Mouse (Mus musculus): ENCODE measurements at regions not wholly inside any gene's neighbourhood (a gene's known extent, or its start where the extent isn't known, plus 50 kb on each side); places are given as distances from the start of the nearest gene placed in this dataset.
A peak's percentile ranks its signal among the peaks of the same experiment; 100 is the strongest.

- no peaks in the 10 kb centered on the region for H3K27me3 ChIP-seq
- H3K4me2 ChIP-seq: no peak overlapping the region
- no peak for ATAC-seq (ENCODE audit: insufficient number of reproducible peaks, insufficient read depth, low FRiP score, low TSS enrichment, low read depth)
- peak overlapping the region; percentile 30 for H3K27ac ChIP-seq
- no peak overlapping the region for H3K4me3 ChIP-seq
- H3K9me3 ChIP-seq: no peaks in the 10 kb centered on the region
- 27% methylated on average over 12 of the region's 12 CpGs for WGBS
- H3K4me1 ChIP-seq: peaks cover 59% of the 10 kb centered on the region
- H3K9ac ChIP-seq: peak overlapping the region; percentile 41; the same call in 1 of the 2 replicates
- no peaks in the 10 kb centered on the region for H3K36me3 ChIP-seq
These were observed 214.4 kb downstream of the Zfp36l1 start for GRCm38 (mm10) chr12:79898198-79898930.

DNA sequence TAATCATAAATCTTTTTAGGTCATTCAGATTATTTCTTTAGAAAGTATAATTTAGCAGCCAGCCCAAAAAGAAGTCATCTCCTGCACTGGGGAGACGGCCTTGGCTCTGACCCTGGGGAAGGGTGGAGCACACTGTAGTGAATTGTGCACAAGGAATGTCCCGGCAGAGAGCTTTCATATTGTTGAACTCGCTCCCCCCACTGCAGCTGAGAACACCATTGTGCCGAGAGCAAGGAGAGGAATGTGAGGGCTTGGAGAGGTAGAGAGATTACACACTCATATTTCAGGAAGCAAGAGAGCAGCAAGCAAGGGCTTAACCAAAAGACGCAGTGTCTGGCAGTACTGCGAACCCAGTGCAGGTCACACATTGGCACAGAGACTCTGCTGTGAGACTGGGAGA is 216.8 kb downstream of the Zfp36l1 start:
- Histone ChIP-seq H3K4me3 (no peak overlapping the region), H3K4me1 (peaks cover 49% of the 10 kb centered on the region), H3K27ac (peak overlapping the region; percentile 56), H3K9me3 (no peaks in the 10 kb centered on the region), H3K27me3 (no peaks in the 10 kb centered on the region), H3K9ac (no peak overlapping the region), H3K36me3 (no peaks in the 10 kb centered on the region), H3K4me2 (no peak overlapping the region)
- ATAC-seq (ENCODE audit: insufficient number of reproducible peaks, insufficient read depth, low FRiP score, low TSS enrichment, low read depth): no peak
- 19% methylated on average over 6 of the region's 6 CpGs for WGBS

DNA sequence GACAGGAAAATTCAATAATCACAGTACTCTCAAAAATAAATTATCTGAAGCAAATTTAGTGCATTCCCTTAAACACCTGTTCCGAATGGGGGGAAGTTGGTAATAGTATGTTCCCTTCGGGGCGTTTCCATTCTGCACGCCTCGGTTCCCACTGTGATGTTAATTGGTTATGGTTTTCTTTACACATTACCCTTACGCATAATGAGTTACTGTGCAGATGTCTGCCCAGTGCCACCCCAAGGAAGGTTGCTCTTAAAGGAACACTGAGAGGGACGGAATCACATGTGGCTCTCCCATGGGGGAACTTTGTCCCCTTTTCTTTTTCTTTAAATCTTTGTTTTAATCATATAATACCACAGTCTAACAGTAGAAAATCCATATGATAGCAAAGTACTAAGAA is 217.5 kb downstream of the Zfp36l1 start:
- no peak for ATAC-seq (ENCODE audit: insufficient number of reproducible peaks, insufficient read depth, low FRiP score, low TSS enrichment, low read depth)
- Histone ChIP-seq H3K36me3 (no peaks in the 10 kb centered on the region), H3K4me1 (peaks cover 51% of the 10 kb centered on the region), H3K9ac (no peak overlapping the region), H3K9me3 (no peaks in the 10 kb centered on the region), H3K27ac (no peak overlapping the region), H3K27me3 (no peaks in the 10 kb centered on the region), H3K4me2 (no peak overlapping the region), H3K4me3 (no peak overlapping the region)
- 23% methylated on average over 7 of the region's 7 CpGs for WGBS

DNA sequence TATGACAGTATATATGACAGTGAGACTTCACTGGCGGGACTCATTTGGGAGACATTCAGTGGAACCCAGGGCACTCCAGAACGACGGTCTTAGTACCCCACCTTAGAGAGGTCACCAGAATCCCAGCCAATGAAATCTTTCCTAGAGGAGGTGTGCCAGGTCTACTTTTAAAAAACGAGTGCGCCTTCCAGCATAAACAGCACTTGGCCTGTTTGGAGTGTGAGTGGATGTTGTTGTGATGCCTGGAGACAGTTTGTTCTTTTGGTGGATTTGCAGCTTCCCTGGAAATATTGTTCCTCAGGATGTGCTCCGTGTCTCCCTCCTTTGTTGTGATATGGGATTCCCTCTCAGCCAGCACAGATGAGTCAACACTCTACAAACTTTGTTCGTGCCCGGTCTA is 219.9 kb downstream of the Zfp36l1 start:
- Histone ChIP-seq H3K4me1 (peaks cover 47% of the 10 kb centered on the region), H3K9me3 (no peaks in the 10 kb centered on the region), H3K36me3 (no peaks in the 10 kb centered on the region), H3K27me3 (no peaks in the 10 kb centered on the region), H3K9ac (no peak overlapping the region), H3K4me2 (no peak overlapping the region), H3K27ac (no peak overlapping the region), H3K4me3 (no peak overlapping the region)
- 88% methylated on average over 8 of the region's 8 CpGs for WGBS
- no peak for ATAC-seq (ENCODE audit: insufficient number of reproducible peaks, insufficient read depth, low FRiP score, low TSS enrichment, low read depth)

DNA sequence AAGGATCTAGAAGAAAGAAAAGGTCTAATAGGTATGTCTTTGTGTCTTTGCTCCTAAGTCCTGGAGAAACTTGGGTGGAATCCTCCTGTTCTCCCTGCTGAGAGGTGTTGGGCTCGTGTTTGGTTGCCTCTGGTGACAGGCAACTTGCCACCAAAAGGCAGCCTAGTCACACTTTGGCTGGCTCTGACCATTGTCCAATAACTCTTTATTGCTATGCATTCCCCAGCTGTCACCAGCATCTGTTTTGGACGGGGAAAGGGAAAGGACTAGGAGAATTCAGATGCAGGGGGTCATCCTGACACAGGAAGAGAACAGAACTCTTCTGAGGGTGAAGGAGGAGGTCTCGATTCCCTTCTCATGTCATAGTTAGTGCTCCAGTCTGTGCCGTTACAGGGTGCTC is 220.9 kb downstream of the Zfp36l1 start:
- ATAC-seq (ENCODE audit: insufficient number of reproducible peaks, insufficient read depth, low FRiP score, low TSS enrichment, low read depth): no peak
- H3K9ac ChIP-seq: no peak overlapping the region
- whole genome bisulfite sequencing: 77% methylated on average over 4 of the region's 4 CpGs

GRCm38 (mm10) chr12:79890887-79891286 is 221.9 kb downstream of the Zfp36l1 start:
- H3K9ac ChIP-seq: no peak overlapping the region
- peak overlapping the region; percentile 81 for H3K27ac ChIP-seq
- ATAC-seq (ENCODE audit: insufficient number of reproducible peaks, insufficient read depth, low FRiP score, low TSS enrichment, low read depth): peak; percentile 33; the same call in 1 of the 2 replicates
- no peak overlapping the region for H3K4me2 ChIP-seq
- H3K27me3 ChIP-seq: no peaks in the 10 kb centered on the region
- no peak overlapping the region for H3K4me3 ChIP-seq
- H3K9me3 ChIP-seq: no peaks in the 10 kb centered on the region
- peaks cover 51% of the 10 kb centered on the region for H3K4me1 ChIP-seq
- 16% methylated on average over 4 of the region's 4 CpGs for WGBS
- no peaks in the 10 kb centered on the region for H3K36me3 ChIP-seq

More for the DNA sequence above, 220.9 kb downstream of the Zfp36l1 start:
- H3K36me3 ChIP-seq: no peaks in the 10 kb centered on the region
- H3K27ac ChIP-seq: no peak overlapping the region
- peaks cover 50% of the 10 kb centered on the region for H3K4me1 ChIP-seq
- H3K9me3 ChIP-seq: no peaks in the 10 kb centered on the region
- no peaks in the 10 kb centered on the region for H3K27me3 ChIP-seq
- no peak overlapping the region for H3K4me3 ChIP-seq
- H3K4me2 ChIP-seq: no peak overlapping the region

GRCm38 (mm10) chr12:79890291-79890690 is 222.5 kb downstream of the Zfp36l1 start:
- Histone ChIP-seq H3K27ac (peak overlapping the region; percentile 81), H3K4me2 (no peak overlapping the region), H3K36me3 (no peaks in the 10 kb centered on the region), H3K4me3 (no peak overlapping the region), H3K27me3 (no peaks in the 10 kb centered on the region), H3K9me3 (no peaks in the 10 kb centered on the region), H3K4me1 (peaks cover 48% of the 10 kb centered on the region), H3K9ac (no peak overlapping the region)
- no peak for ATAC-seq (ENCODE audit: insufficient number of reproducible peaks, insufficient read depth, low FRiP score, low TSS enrichment, low read depth)
- 82% methylated on average over 7 of the region's 7 CpGs for WGBS

- H3K4me1 ChIP-seq: peaks cover 41% of the 10 kb centered on the region
- no peak overlapping the region for H3K9ac ChIP-seq
- ATAC-seq (ENCODE audit: insufficient number of reproducible peaks, insufficient read depth, low FRiP score, low TSS enrichment, low read depth): no peak
- WGBS: 91% methylated on average over 4 of the region's 4 CpGs
- H3K4me2 ChIP-seq: no peak overlapping the region
- no peaks in the 10 kb centered on the region for H3K36me3 ChIP-seq
- H3K27ac ChIP-seq: no peak overlapping the region
- no peak overlapping the region for H3K4me3 ChIP-seq
- H3K27me3 ChIP-seq: no peaks in the 10 kb centered on the region
- H3K9me3 ChIP-seq: no peaks in the 10 kb centered on the region
These were observed 224.0 kb downstream of the Zfp36l1 start for GRCm38 (mm10) chr12:79888812-79889211.

GRCm38 (mm10) chr12:79888086-79888485 is 224.7 kb downstream of the Zfp36l1 start:
- WGBS: 80% methylated on average over 4 of the region's 4 CpGs
- H3K4me3 ChIP-seq: no peak overlapping the region
- H3K36me3 ChIP-seq: no peaks in the 10 kb centered on the region
- H3K9me3 ChIP-seq: no peaks in the 10 kb centered on the region
- H3K27me3 ChIP-seq: no peaks in the 10 kb centered on the region
- ATAC-seq (ENCODE audit: insufficient number of reproducible peaks, insufficient read depth, low FRiP score, low TSS enrichment, low read depth): no peak
- peaks cover 41% of the 10 kb centered on the region for H3K4me1 ChIP-seq
- no peak overlapping the region for H3K9ac ChIP-seq
- no peak overlapping the region for H3K4me2 ChIP-seq
- H3K27ac ChIP-seq: peak overlapping the region; percentile 78

DNA sequence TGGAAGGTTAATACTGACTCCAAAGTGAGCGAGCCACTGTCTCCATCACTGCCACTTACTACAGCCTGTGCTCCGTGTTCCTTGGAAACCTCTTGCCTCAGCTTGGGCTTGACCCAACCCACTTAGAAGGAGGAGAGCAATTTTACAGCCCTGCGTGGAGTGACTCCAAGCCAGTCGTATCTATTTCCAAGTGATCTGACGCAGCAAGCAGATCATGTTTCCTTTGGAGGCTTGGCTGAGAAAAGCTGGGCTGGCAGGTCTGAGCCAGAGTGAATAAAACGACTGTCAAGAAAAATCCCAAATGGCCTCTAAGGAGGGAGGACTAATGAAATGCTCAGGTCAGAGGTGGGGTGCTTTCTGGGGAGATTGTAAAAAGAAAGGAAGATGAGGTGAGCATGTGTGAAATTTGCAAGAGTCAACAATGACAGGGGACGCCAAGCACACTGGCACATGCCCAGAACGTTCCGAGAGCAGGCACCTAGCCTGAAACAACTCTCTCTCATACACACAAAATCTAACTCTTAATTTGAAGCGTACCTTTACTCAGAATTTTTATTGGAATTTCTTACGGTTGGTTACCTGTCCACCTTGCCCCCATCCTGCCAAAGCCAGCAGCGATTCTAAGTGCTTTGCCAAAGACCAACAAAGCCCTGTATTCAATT is 225.5 kb downstream of the Zfp36l1 start:
- Histone ChIP-seq H3K27me3 (no peaks in the 10 kb centered on the region), H3K9me3 (no peaks in the 10 kb centered on the region), H3K27ac (peak overlapping the region; percentile 78), H3K9ac (0 out of 2 replicates have a peak overlapping the region, but pooled peaks have one; percentile 44), H3K4me1 (peaks cover 41% of the 10 kb centered on the region), H3K4me3 (no peak overlapping the region), H3K36me3 (no peaks in the 10 kb centered on the region), H3K4me2 (peak overlapping the region; percentile 16; the same call in 1 of the 2 replicates)
- 36% methylated on average over 12 of the region's 12 CpGs for WGBS
- peak; percentile 49 for ATAC-seq (ENCODE audit: insufficient number of reproducible peaks, insufficient read depth, low FRiP score, low TSS enrichment, low read depth)

GRCm38 (mm10) chr12:79886494-79886893 is 226.3 kb downstream of the Zfp36l1 start:
- no peak for ATAC-seq (ENCODE audit: insufficient number of reproducible peaks, insufficient read depth, low FRiP score, low TSS enrichment, low read depth)
- Histone ChIP-seq H3K9me3 (no peaks in the 10 kb centered on the region), H3K27ac (no peak overlapping the region), H3K4me1 (peaks cover 46% of the 10 kb centered on the region), H3K4me2 (no peak overlapping the region), H3K4me3 (no peak overlapping the region), H3K27me3 (no peaks in the 10 kb centered on the region), H3K9ac (no peak overlapping the region), H3K36me3 (no peaks in the 10 kb centered on the region)
- WGBS: 67% methylated on average over 3 of the region's 3 CpGs

- H3K4me3 ChIP-seq: no peak overlapping the region
- H3K9ac ChIP-seq: no peak overlapping the region
- 83% methylated on average over 2 of the region's 2 CpGs for WGBS
- H3K27ac ChIP-seq: 0 out of 2 replicates have a peak overlapping the region, but pooled peaks have one; percentile 11
- H3K36me3 ChIP-seq: no peaks in the 10 kb centered on the region
- no peaks in the 10 kb centered on the region for H3K9me3 ChIP-seq
- H3K4me2 ChIP-seq: no peak overlapping the region
- H3K4me1 ChIP-seq: peaks cover 47% of the 10 kb centered on the region
- no peak for ATAC-seq (ENCODE audit: insufficient number of reproducible peaks, insufficient read depth, low FRiP score, low TSS enrichment, low read depth)
- no peaks in the 10 kb centered on the region for H3K27me3 ChIP-seq
These were observed 227.5 kb downstream of the Zfp36l1 start for GRCm38 (mm10) chr12:79885286-79885685.
